Mouse (Mus musculus): ENCODE results near the gene Olfr544. TPM values are rescaled to one million over a fixed set of nuclear protein-coding genes. Genes with fewer than 3 reads are reported as not detected.
"Not testable (repeated sequence)": the region's sequence is repeated elsewhere in the genome, so short reads cannot be mapped to it uniquely, and the experiment has no call there.

Gene Olfr544
- polyA plus RNA-seq, 1 experiment from 2014 or later, result 0.14 TPM

DNA sequence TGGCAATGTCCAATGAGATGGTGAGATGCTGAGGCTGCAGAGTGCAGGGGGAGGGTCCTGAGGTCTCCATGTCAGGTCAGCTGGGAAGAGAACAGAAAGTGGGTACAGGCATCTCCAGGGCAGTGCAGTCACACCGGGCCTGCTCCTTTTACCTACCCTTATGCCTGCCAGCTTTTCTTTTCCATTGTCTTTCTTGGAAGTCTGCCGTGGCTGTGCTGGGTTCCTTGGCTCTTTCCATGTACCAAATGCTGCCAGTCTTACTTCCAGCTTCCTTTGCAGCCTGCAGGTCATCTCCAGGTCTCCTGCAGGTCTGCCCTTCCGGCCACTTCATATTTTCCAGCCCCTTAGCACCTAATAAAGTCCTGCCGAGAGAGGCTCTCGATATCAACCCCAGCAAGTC is 13.9 kb upstream of the Olfr544 start:
- ATAC-seq (ENCODE audit: low FRiP score), result no peak
- Histone ChIP-seq H3K4me2 (no peak overlapping the region), H3K27me3 (replicated peaks) (no peaks in the 10 kb centered on the region), H3K4me3 (replicated peaks) (no peak overlapping the region), H3K9ac (replicated peaks) (no peak overlapping the region), H3K27ac (replicated peaks) (no peak overlapping the region), H3K36me3 (no peaks in the 10 kb centered on the region), H3K4me1 (no peaks in the 10 kb centered on the region), H3K9me3 (replicated peaks) (no peaks in the 10 kb centered on the region)
- whole genome bisulfite sequencing, result 79% methylated on average over 5 of the region's 5 CpGs

DNA sequence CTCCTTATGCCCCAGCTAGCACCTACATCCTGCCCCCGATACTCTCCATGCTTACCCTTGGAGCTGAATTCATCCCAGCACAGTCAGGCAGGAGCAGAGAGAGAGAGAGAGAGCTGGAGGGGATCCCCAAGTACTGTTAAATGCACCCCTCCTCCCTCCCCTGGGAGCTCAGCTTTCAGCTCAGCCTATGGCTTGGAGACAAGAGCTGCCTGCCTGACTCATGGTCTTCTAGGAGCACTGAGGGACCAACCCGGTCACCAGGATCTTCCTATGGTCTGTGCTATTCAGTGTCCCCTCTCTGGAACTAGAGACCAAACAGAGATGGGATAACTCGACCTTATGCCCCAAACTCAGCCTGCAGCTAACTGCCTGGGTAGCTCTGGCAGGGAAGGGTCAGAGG is 11.4 kb upstream of the Olfr544 start, which contains the start of gene Olfr545:
Gene Olfr545, minus strand, starts transcription at position 101 of the 400 bp plus-strand sequence.
- no peak within 1 kb of the TSS for H3K4me2 ChIP-seq
- H3K27ac ChIP-seq (replicated peaks), result no peak within 1 kb of the TSS
- H3K4me1 ChIP-seq, result no peaks in the 10 kb centered on the region
- WGBS, result 73% methylated on average over 3 of the region's 3 CpGs
- H3K36me3 ChIP-seq, result no peaks in the 10 kb centered on the region
- H3K4me3 ChIP-seq (replicated peaks), result no peak within 1 kb of the TSS
- H3K9ac ChIP-seq (replicated peaks), result no peak within 1 kb of the TSS
- no peaks in the 10 kb centered on the region for H3K27me3 ChIP-seq (replicated peaks)
- no peak for ATAC-seq (ENCODE audit: low FRiP score)
- no peaks in the 10 kb centered on the region for H3K9me3 ChIP-seq (replicated peaks)

DNA sequence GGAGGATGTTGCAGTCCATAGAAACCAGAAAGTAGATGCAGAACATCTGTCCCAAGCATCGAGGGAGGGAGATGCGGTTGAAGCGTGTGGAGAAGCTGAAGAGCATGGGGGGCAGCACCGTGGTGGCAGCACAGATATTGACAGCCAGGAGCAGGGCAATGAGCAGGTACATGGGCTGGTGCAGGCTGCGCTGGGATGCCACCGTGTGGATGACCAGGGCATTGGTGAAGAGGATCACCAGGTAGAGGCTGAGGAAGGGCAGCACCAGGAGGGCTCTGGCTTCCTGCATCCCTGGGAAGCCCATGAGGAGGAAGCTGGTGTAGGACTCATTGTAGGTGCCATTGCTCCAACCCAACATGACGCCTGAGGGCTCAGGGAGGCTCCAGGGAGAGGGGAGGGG is 6.3 kb upstream of the Olfr544 start:
- not testable (repeated sequence) for H3K4me1 ChIP-seq; H3K4me2 ChIP-seq; H3K27me3 ChIP-seq (replicated peaks); H3K9ac ChIP-seq (replicated peaks); H3K36me3 ChIP-seq; H3K4me3 ChIP-seq (replicated peaks); ATAC-seq (ENCODE audit: low FRiP score); H3K9me3 ChIP-seq (replicated peaks); H3K27ac ChIP-seq (replicated peaks)
- WGBS, result 57% methylated on average over 6 of the region's 7 CpGs

DNA sequence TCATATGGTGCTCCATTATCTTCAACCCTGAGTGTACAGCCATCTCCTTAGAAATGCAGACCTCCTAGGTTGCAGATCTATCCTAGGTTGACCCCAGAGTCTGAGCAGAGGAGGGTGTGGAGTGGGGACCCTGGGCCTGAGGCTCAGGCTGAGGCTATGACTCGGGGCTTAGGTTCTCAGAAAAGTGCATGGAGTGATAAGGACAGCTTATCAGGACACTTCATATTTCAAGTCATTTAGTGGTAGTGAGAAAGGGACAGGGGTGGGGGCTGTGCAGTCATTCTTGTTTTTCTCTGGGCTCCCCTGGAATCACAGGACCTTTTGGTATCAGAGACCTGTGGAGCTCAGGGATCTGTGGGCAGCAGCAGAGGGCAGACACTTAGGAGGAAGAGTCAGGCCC is 2.0 kb downstream of the Olfr544 start:
- Histone ChIP-seq H3K9me3 (replicated peaks) (no peaks in the 10 kb centered on the region), H3K4me3 (replicated peaks) (no peak overlapping the region), H3K27me3 (replicated peaks) (no peaks in the 10 kb centered on the region), H3K9ac (replicated peaks) (no peak overlapping the region), H3K36me3 (no peaks in the 10 kb centered on the region), H3K27ac (replicated peaks) (no peak overlapping the region), H3K4me2 (no peak overlapping the region), H3K4me1 (no peaks in the 10 kb centered on the region)
- WGBS, result 81% methylated on average over 1 of the region's 1 CpGs
- no peak for ATAC-seq (ENCODE audit: low FRiP score)

DNA sequence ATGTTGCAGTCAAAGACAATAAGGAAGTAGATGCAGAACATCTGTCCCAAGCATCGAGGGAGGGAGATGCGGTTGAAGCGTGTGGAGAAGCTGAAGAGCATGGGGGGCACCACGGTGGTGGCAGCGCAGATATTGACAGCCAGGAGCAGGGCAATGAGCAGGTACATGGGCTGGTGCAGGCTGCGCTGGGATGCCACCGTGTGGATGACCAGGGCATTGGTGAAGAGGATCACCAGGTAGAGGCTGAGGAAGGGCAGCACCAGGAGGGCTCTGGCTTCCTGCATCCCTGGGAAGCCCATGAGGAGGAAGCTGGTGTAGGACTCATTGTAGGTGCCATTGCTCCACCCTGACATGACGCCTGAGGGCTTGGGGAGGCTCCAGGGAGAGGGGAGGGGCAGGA is 3.3 kb downstream of the Olfr544 start:
- not testable (repeated sequence) for H3K27ac ChIP-seq (replicated peaks); H3K4me2 ChIP-seq; H3K36me3 ChIP-seq; H3K27me3 ChIP-seq (replicated peaks); H3K4me1 ChIP-seq; ATAC-seq (ENCODE audit: low FRiP score); H3K9me3 ChIP-seq (replicated peaks); H3K4me3 ChIP-seq (replicated peaks); H3K9ac ChIP-seq (replicated peaks)
- WGBS, result 73% methylated on average over 8 of the region's 8 CpGs

- H3K36me3 ChIP-seq, result no peaks in the 10 kb centered on the region
- H3K9me3 ChIP-seq (replicated peaks), result no peaks in the 10 kb centered on the region
- no peak overlapping the region for H3K4me3 ChIP-seq (replicated peaks)
- 92% methylated on average over 2 of the region's 2 CpGs for WGBS
- H3K9ac ChIP-seq (replicated peaks), result no peak overlapping the region
- no peak overlapping the region for H3K27ac ChIP-seq (replicated peaks)
- no peaks in the 10 kb centered on the region for H3K4me1 ChIP-seq
- H3K27me3 ChIP-seq (replicated peaks), result no peaks in the 10 kb centered on the region
- no peak for ATAC-seq (ENCODE audit: low FRiP score)
- no peak overlapping the region for H3K4me2 ChIP-seq
Observed at GRCm38 (mm10) chr7:102483665-102484064, 4.4 kb downstream of the Olfr544 start.

- H3K27me3 ChIP-seq (replicated peaks), result no peaks in the 10 kb centered on the region
- H3K27ac ChIP-seq (replicated peaks), result no peak within 1 kb of the TSS
- H3K9me3 ChIP-seq (replicated peaks), result no peaks in the 10 kb centered on the region
- H3K9ac ChIP-seq (replicated peaks), result no peak within 1 kb of the TSS
- ATAC-seq (ENCODE audit: low FRiP score), result no peak
- WGBS, result 95% methylated on average over 4 of the region's 4 CpGs
- no peak within 1 kb of the TSS for H3K4me3 ChIP-seq (replicated peaks)
- H3K4me2 ChIP-seq, result no peak within 1 kb of the TSS
- no peaks in the 10 kb centered on the region for H3K4me1 ChIP-seq
- no peaks in the 10 kb centered on the region for H3K36me3 ChIP-seq
Observed at GRCm38 (mm10) chr7:102481579-102481978, 6.5 kb downstream of the Olfr544 start, which contains the start of gene Olfr543. Gene Olfr543 (minus strand): TSS chr7:102481679.

GRCm38 (mm10) chr7:102480821-102481220 is 7.3 kb downstream of the Olfr544 start:
- Histone ChIP-seq H3K4me3 (replicated peaks) (no peak overlapping the region), H3K27me3 (replicated peaks) (no peaks in the 10 kb centered on the region), H3K9ac (replicated peaks) (no peak overlapping the region), H3K27ac (replicated peaks) (no peak overlapping the region), H3K4me2 (no peak overlapping the region), H3K9me3 (replicated peaks) (no peaks in the 10 kb centered on the region), H3K4me1 (no peaks in the 10 kb centered on the region), H3K36me3 (no peaks in the 10 kb centered on the region)
- ATAC-seq (ENCODE audit: low FRiP score), result no peak
- WGBS, result 91% methylated on average over 4 of the region's 4 CpGs

- Histone ChIP-seq H3K36me3 (no peaks in the 10 kb centered on the region), H3K9me3 (replicated peaks) (no peaks in the 10 kb centered on the region), H3K4me1 (no peaks in the 10 kb centered on the region), H3K4me3 (replicated peaks) (no peak overlapping the region), H3K27me3 (replicated peaks) (no peaks in the 10 kb centered on the region), H3K4me2 (no peak overlapping the region), H3K9ac (replicated peaks) (no peak overlapping the region), H3K27ac (replicated peaks) (no peak overlapping the region)
- no peak for ATAC-seq (ENCODE audit: low FRiP score)
- WGBS, result 73% methylated on average over 5 of the region's 5 CpGs
Observed at GRCm38 (mm10) chr7:102479368-102480078, 8.6 kb downstream of the Olfr544 start.

- Histone ChIP-seq H3K4me1 (no peaks in the 10 kb centered on the region), H3K4me3 (replicated peaks) (no peak overlapping the region), H3K4me2 (no peak overlapping the region), H3K9ac (replicated peaks) (no peak overlapping the region), H3K9me3 (replicated peaks) (no peaks in the 10 kb centered on the region), H3K27me3 (replicated peaks) (no peaks in the 10 kb centered on the region), H3K36me3 (no peaks in the 10 kb centered on the region), H3K27ac (replicated peaks) (no peak overlapping the region)
- no peak for ATAC-seq (ENCODE audit: low FRiP score)
- 74% methylated on average over 3 of the region's 3 CpGs for WGBS
Observed at GRCm38 (mm10) chr7:102478926-102479325, 9.2 kb downstream of the Olfr544 start.

GRCm38 (mm10) chr7:102478425-102478824 is 9.7 kb downstream of the Olfr544 start:
- 87% methylated on average over 4 of the region's 4 CpGs for WGBS
- Histone ChIP-seq H3K9me3 (replicated peaks) (no peaks in the 10 kb centered on the region), H3K4me2 (no peak overlapping the region), H3K4me1 (no peaks in the 10 kb centered on the region), H3K36me3 (no peaks in the 10 kb centered on the region), H3K27ac (replicated peaks) (no peak overlapping the region), H3K4me3 (replicated peaks) (no peak overlapping the region), H3K27me3 (replicated peaks) (no peaks in the 10 kb centered on the region), H3K9ac (replicated peaks) (no peak overlapping the region)
- no peak for ATAC-seq (ENCODE audit: low FRiP score)

DNA sequence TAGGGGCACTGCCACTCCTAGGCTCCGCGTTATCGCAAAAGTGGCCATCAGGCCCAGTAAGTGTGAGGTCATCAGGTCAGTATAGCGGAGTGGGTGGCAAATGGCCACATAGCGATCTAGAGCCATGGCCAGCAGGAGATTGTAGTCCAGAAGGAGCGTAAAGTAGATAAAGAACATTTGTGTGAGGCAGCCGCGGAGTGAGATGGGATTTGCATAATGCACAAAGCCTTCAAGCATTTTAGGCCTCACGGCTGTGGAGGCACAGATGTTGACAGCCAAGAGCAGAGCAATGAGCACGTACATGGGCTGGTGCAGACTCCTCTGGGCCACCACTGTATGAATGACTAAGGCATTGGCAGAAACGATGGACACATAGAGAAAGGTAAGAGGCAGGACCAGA is 10.7 kb downstream of the Olfr544 start:
- Histone ChIP-seq H3K9me3 (replicated peaks) (no peaks in the 10 kb centered on the region), H3K27me3 (replicated peaks) (no peaks in the 10 kb centered on the region), H3K4me1 (no peaks in the 10 kb centered on the region), H3K4me3 (replicated peaks) (no peak overlapping the region), H3K9ac (replicated peaks) (no peak overlapping the region), H3K36me3 (no peaks in the 10 kb centered on the region), H3K27ac (replicated peaks) (no peak overlapping the region), H3K4me2 (no peak overlapping the region)
- ATAC-seq (ENCODE audit: low FRiP score), result no peak
- 80% methylated on average over 11 of the region's 11 CpGs for WGBS
